Mouse (Mus musculus) thymus, postnatal 10 days (tissue): Measurements from ENCODE around the gene E130208F15Rik.
A peak's percentile ranks its signal among the peaks of the same experiment; 100 is the strongest.

Experiments
- DNase-seq, 2 experiments: peaks; one replicate each; pipeline ENCODE4 v3.0.0; 2021; ENCODE audit warnings: low spot score in 2 of 2

The E130208F15Rik gene

DNA sequence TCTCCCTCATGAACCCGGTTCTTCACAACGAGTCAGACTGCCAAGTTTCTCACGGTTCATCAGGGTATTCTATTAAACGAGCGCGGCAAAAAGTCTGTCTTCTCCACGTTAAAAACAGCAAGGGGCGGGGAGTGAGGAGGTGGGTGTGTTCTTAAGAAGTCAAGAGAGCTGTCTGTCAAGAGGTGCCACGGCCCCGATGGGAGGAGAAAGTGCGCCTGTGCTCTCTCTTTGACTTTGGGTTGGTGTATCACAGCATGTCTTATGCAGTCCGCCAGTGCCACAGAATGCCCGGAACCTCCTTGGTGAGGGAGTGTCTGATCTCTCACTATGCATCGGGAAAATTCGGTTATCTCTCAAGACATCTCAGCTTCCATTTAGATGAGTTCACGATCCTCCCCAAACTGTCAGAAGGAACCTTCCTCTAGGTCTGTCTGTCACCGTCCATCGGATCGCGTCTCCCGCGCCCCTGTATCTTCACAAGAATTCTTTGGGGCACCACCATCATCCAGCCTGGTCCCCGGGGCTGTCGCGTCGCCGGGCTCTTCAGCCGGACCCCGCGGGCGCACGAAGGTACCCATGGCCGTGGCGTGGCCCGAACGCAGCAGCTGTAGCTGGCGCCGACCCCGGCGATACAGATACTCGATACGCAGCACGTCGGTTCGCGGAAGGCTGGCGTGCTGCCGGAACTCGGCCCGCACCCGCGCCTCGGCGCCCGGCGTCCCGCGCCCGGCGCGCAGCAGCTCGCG, at the start of gene E130208F15Rik:
Gene E130208F15Rik (plus strand): TSS at position 202 of the 746 bp plus-strand sequence.
- DNase-seq = peak; percentile 64 to 71

DNA sequence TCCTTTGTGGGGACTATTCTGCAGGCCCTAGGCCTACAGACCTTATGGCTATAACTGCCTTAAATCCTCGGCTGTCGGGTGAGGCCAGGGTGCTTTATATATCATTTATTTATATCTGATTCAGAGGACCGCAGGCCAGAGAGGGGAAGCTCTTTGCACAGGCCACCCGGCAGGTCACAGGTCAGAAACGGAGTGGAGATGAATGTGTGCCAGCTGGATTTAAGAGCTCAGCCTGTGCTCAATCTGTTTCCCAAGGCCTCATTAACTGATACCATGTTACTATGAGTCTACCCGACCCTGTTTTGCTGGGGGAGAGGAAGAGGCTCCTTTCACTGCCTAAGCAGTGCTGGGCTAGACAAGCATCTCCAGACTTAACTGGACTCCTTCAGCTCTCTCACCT, 47.2 kb upstream of the E130208F15Rik start:
- no peak for DNase-seq

DNA sequence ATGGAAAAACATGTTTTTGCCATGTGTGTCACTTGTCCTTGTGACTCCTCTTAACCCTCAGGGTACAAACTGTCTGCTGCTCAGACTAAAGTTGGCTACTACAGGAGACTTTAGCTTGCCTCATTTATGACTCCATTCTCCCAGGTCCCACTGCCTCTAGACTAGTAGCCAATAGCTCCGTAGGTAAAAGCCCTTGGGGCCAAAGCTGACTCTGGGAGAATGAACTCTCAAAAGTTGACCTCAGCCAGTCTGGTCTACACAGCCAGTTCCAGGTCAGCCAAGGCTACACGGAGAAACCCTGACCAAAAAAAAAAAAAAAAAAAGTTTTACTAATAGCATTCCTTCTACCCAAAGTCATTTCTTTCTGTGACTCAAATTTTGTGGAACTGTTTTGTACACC, 42.6 kb upstream of the E130208F15Rik start:
- DNase-seq = no peak

DNA sequence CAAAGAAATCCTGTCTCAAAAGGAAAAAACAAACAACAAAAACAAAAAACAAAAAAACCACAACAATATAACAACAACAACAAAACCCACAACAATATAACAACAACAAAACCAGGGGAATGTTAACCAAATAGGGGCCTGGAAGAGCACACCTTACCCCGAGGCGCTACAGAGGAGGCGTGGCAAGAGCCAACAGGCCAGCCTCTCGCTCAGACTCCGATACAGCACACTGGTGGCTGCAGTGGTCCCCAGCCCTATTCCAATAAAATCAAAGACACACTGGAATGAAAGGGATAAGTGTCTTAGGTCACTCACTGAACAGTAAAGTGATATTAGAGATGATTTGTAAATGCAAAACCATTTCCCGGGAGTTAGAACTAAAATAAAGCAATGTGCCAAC, 42.0 kb upstream of the E130208F15Rik start:
- DNase-seq = no peak

DNA sequence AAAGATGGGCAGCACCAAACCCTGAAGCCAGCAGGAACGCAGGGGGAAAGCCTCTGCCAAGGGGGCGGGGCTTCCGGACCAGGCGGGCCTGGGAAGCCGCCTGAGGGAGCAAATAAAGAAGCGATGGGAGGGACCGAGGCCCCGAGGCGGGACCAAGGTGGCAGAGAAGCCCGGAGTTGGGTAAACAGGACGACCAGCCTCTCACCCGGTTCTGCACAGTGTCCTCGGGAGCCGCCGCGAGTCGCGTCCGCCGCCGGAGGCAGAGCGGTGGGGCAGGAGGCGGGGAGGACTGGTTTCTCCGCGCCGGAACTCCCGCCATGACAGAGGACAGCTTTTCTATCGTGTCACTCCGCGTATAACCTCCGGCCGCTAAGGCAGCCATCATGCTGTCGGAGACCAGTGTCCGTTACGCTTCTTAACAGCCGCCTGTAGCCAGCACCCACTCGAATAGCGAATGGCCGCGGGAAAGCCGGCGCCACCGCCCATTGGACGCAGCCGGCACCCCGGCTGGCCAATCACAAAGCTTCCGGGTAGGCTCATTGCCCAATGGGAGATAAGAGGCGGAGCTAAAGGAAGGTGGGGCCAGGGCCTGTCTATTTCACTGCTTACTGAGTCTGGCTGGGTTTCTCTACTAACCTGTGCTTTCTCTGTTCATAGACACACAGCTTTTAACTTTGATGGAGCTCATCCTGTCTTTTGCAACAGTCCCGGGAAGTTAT, 41.4 kb upstream of the E130208F15Rik start, which contains the start of the genes Thap8 and Wdr62:
Gene Thap8 (plus strand): TSS at position 144 of the 719 bp plus-strand sequence.
Gene Wdr62 (minus strand): TSS at position 469 of the 719 bp plus-strand sequence.
- DNase-seq = peak; percentile 87 to 89

DNA sequence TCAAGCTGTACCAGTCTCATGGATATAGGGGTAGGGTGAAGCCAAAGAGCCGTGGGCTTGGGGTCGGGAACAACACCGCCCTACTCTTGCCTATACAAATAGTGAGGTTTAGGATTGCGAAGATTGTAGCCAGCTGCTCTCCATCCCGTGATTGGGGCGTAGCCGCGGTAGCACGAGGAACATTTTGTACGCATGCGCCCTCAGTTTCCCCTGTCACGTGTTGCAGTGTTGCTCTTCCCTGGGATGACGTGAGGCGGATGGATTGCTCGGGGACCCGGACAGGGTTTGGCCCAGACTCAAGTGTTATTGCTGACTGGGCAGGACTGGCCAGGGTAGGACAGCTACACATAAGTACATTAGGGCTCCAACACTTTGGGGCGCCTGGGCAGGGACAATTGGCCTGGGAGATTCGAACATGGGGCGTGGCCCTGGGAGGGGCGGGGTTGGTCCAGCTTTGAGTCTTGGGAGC, 40.8 kb upstream of the E130208F15Rik start:
- DNase-seq = peak; percentile 64 to 66

DNA sequence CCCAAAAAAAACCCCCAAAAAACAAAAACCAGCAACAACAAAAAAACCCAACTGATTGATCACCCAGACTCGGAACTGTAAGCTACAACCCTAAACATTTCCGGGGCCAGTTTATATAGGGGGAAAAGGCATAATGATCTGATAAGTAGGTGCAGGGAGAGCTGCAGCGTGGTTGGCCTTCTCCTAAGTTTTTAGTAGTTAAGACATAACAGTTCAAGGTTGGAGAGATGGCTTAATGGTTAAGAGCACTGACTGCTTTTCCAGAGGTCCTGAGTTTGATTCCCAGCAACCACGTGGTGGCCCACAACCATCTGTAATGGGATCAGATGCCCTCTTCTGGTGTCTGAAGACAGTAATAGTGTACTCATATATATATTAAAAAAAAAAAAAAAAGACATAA, 40.0 kb upstream of the E130208F15Rik start:
- DNase-seq = no peak

DNA sequence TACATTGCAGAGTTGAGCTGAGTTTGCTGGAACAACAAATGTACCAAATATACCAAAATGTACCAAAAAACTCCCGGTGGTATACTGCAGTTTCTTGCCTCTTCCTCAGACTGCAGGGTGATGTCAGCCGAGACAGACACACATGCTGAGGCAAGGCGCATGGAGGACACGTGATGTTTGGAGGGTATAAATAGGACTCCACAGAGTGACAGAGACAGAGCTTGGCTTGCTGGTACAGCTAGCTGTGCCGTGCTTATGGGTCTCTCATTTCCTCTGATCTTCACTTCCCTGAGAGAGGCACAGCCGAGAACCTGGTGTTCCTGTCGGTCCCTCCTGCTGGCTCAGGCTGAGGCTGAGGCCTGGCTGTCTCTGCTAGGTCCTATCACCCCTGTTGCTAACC, 38.8 kb upstream of the E130208F15Rik start:
- DNase-seq = no peak

DNA sequence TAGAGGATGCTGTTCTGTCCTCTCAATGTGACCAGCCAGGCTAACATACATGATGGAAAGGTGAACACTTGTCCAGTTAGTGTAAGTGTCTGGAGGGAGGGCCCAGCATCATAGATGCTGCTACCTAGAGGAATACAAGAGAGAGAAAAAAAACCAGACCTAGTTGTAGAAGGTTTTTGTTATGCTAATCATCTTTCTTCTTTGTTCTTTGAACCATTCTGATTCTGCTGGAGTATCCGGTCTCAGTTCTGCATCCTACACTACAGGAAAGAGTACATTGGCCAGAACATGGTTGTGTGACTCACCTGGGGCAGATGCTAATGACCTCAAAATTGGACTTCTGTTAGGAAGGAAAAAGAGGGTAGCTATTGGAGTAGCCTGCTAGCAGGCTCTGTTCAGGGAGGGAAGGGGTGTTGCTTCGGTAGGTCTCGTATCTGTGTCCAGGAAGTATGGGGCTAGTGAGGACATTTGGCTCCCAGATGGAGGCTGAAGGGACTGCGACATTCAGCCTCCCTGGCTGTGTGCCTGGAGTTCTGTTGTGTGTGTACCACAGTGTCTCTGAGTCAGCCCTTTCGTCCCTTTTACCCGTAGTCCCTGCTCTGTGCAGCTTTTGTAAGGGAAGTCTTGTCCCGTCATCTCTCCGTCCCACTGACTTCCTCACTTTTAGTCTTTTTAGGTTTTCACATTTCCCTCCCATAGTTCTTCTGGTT, 34.7 kb upstream of the E130208F15Rik start:
- no peak for DNase-seq

DNA sequence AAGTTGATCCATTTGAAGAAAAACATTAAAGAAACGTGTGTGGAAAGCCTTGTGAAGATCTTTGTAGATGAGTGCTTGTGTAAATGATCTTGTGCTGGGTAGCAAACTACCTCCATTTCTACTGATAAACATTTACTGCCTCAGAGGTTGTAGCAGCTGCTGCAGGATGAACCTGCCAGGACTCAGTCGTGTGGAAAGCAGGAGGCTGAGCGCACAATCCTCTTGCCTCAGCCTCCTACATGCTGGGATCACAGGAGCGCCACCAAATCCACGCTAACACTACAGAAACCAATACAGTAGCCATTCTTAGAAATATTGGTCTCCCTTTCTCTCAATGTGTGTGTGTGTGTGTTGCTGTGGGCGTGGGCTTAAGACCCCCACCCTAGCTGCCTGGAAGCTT, 33.5 kb upstream of the E130208F15Rik start:
- no peak for DNase-seq

DNA sequence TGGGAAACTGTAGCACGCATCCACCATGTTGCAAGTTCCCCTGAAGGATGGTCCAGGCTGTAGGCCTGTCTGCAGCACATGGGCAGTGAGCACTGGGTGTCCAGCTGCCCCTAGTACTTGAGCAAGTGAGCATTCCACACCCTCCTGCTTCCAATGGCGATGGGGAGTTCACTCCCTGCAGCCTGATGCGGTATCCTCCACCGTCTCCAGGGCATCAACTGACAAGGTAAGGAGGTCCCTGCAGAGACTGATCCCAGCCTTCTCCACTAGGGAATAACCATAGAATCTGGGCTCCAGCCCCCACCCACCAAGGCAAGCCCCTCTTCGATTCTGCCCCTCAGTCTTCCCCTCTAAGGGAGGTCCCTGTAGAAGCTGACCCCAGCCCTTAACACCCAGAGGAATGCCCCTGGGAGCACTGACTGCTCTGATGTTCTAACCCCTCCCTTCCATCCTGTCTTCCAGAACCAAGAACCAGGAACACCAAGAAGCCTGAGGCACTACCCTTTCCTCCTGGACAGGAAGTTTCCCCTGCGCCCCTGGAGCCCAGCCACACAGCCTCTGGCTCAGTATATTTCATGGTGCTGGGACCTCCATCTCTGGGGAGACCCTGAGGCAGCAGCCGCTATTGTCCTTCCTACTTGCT, 32.3 kb upstream of the E130208F15Rik start:
- DNase-seq = no peak

DNA sequence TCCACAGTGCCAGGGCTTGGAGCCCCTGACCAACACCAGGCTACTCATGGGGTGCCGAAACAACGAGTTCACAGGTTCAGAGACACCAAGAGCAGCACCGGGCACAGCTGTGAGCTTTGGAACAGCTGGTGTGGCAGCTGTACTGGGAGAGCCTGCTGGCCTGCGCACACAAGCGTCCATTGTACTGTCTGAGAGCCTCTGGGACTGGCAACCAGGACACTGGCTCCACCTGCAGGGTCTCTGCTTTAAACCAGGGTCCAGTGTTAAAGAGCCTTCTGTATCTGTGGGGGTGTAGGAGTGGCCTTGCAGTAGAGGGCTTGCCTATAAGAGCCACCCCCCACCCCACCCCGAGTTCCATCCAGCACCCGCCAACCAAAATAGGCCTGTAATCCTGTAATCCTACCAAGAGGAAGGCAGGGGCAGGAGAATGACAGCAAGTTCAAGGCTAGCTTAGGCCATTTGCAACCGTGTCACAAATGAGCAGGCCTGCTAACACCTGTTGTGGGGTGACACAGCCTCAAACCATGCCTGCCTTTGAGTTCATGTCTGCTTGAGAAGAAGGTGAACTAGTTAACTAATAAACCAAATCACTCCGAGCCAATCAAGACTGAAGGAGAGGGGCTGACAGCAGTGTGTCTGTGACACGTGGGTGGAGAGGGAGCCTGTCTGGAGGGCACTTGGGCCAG, 31.7 kb upstream of the E130208F15Rik start:
- no peak for DNase-seq

DNA sequence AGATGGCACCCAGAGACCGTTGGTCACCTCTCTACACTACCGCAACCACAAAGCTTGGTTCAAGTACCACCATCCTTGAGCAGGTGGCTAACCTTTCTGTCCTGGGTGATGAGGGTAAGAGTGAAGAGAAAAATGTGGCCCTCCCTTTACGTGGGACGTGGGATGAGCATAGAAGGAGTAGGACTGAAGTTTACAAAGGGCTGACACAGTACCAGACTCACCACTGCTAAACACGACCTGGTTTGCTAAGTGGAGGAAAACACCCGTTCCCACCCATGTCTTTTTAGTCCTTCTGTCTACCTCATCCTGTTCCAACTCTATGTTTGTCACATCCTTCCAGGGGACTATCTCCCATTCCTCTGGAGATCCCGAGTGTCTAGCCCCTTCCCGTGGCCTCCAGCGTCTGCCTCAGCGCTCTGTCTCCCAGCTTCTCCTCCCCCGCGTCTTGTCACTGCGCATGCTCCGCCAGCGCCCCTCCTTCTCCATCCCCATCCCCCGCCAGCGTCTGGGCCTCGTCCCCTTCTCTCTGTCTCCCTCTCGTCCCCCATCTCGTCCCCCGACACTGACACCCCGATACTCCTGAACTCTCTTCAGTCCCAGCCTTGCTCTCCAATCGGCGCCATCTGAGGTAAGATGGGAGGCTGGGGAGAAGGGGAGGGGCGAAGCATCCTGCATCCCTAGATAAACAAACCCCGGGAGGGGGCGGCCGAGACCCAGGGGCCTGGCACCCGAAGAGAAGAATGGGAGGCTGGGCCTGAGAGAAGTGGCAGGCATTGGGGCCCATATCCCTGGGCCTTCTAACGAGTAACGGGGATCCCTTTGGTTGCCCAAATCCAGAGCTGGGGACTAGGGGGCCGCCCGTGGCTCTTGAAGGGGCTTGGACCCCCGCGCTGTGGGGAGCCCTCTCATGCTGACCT, 30.1 kb upstream of the E130208F15Rik start, which contains the start of gene Clip3:
Gene Clip3 (plus strand): TSS at position 514 of the 917 bp plus-strand sequence.
- peak in 1 of 2 experiments; percentile 31 for DNase-seq

DNA sequence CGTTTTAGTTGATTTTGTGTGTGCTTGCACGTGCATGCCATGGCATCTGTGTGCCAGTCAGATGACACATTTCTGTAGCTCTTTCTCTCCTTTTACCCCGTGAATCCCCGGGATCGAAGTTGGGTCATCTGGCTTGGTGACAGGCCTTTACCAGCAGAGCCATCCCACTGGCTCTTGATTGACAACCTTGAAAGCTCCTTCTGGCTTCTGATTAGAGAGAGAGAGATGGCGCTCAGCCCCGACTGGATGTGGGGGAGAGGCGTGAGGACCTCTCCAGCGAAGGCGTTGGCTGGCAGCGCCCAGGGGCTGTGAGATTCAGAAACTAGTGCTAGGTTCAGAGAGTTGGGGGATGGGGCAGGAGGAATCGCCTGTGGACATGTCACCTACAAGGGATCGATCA, 27.7 kb upstream of the E130208F15Rik start:
- DNase-seq = no peak

DNA sequence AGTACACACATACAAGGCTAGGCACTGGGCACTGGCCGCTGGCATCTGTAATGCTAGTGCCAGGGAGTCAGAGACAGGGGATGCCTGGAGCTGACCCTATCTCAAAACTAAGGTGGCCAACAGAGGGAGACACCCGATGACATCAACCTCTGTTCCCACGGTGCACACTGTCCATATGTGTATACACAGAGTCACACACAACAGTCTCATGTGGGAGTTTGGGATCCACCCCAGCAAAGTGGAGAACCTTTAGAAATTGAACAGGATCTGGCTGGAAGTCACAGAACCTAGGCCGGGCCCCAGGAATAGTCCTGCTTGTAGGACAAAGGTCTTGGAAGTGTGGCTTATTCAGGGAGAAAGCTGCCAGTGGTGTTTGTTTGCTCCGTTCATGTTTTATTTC, 27.2 kb upstream of the E130208F15Rik start:
- no peak for DNase-seq

DNA sequence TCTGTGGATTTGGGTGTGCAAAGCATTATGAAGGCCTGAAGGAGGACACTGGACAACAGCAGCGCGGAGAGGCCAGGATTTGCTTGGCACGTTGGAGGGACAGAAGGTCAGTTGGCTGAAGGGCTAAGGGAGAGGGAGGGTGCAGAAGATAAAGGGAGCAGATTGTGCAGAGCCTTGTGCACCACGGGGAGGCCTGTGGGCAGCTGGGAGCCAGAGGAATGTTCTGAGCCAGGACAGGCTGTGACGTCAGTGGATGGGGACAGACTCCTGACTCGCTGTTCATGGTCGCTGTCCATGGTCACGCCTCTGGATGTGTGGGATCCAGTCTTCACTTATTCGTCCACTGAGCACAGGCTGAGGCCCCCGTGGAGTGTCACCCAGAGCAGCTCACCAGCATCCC, 26.4 kb upstream of the E130208F15Rik start:
- no peak for DNase-seq

DNA sequence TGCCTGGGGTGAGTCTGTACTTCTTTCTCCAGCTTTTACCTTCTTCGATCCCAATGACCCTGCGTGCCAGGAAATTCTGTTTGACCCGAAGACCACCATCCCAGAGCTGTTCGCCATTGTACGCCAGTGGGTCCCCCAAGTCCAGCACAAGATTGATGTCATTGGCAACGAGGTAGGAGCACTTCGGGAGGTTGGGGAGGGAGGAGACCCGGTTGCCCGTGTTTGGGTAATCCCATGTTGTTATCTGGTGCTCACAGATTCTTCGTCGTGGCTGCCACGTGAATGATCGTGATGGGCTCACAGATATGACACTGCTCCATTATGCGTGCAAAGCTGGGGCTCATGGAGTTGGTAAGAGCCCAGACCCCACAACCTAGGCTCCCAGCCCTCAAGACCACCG, 24.7 kb upstream of the E130208F15Rik start:
- no peak for DNase-seq

DNA sequence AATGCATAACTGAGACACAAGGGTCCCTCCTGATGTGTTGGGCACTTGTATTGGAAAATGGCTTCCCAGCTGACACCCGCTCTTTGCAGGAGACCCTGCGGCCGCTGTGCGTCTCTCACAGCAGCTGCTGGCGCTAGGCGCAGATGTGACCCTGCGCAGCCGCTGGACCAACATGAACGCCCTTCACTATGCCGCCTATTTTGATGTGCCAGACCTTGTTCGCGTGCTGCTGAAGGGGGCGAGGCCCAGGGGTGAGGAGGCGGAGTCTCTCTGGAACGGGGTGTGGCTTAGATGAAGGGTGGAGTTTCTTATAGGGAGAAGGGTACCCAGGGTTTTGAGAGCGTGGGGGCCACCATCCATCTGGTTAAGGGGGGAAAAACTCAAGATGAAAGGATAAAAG, 24.3 kb upstream of the E130208F15Rik start:
- no peak for DNase-seq

DNA sequence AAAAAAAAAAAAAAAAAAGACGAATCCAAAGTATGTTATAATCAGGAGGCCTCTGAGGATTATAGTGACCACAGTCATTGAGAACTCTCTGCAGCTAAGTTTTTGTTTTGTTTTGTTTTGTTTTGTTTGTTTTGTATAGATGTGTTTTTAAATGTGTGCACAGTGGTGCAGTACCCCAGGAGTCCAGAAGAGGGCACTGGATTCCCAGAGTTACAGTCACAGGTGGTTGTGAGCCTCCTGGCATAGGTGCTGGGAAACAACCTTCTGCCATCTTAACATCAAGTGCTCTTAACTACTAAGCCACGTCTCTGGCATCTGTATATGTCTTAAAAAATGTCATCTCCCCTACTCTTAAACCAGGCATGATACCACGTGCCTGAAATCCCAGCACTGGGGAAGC, 20.6 kb upstream of the E130208F15Rik start:
- peak in 1 of 2 experiments; percentile 34 for DNase-seq
